Mouse (Mus musculus) liver, postnatal 0 days (tissue): ENCODE data around the gene Gm35315. TPM values are rescaled to one million over a fixed set of nuclear protein-coding genes. Genes with fewer than 3 reads are reported as not detected.

ENCODE experiments used
- ATAC-seq: fragments of 200-750 bp; cut with Nextera tagmentation; 2 replicates; pipeline ENCODE4 v1.8.0; 2017; ENCODE audit warnings: mild to moderate bottlenecking, moderate library complexity
- DNase-seq: peaks from one replicate; pipeline ENCODE4 v3.0.0-alpha.2; 2016
- H3K27ac ChIP-seq: fragments of 300-500 bp; sonication (generic); 2 replicates; pipeline ENCODE4 v1.5.1; 2014; ENCODE audit warnings: antibody characterized with exemption, moderate library complexity, mild to moderate bottlenecking, low read depth
- H3K27me3 ChIP-seq: fragments of 300-500 bp; sonication (generic); 2 replicates; pipeline ENCODE4 v1.6.1; 2014; ENCODE audit warnings: low read length, control low read depth, mixed read lengths; ENCODE audit not compliant: insufficient read depth
- H3K36me3 ChIP-seq: fragments of 300-500 bp; sonication (generic); replicated peaks from 2 replicates; pipeline ENCODE4 v1.6.1; 2014; ENCODE audit warnings: mild to moderate bottlenecking, control low read depth, low read length, moderate library complexity, mixed read lengths; ENCODE audit not compliant: insufficient read depth
- H3K4me1 ChIP-seq: fragments of 300-500 bp; sonication (generic); 2 replicates; pipeline ENCODE4 v1.6.1; 2014; ENCODE audit warnings: antibody characterized with exemption, mild to moderate bottlenecking, control low read depth; ENCODE audit not compliant: insufficient read depth
- H3K4me2 ChIP-seq: fragments of 300-500 bp; sonication (generic); 2 replicates; pipeline ENCODE4 v1.6.1; 2014; ENCODE audit warnings: low read depth, mild to moderate bottlenecking, low read length, moderate library complexity, mixed read lengths
- H3K4me3 ChIP-seq: fragments of 300-500 bp; sonication (generic); 2 replicates; pipeline ENCODE4 v1.5.1; 2014; ENCODE audit warnings: low read depth, low read length
- H3K9ac ChIP-seq: fragments of 300-500 bp; sonication (generic); replicated peaks from 2 replicates; pipeline ENCODE4 v1.6.1; 2014; ENCODE audit warnings: mild to moderate bottlenecking, moderate library complexity
- H3K9me3 ChIP-seq: fragments of 300-500 bp; sonication (generic); 2 replicates; pipeline ENCODE4 v1.6.1; 2016; ENCODE audit warnings: mild to moderate bottlenecking, control low read depth, low read length, mixed read lengths
- CTCF ChIP-seq: sonication (generic); IDR thresholded peaks from 2 replicates; pipeline ENCODE4 v1.5.1; 2016; ENCODE audit warnings: antibody characterized with exemption, low read depth
- EP300 ChIP-seq: IDR thresholded peaks from 2 replicates; pipeline ENCODE4 v1.6.1; 2016; ENCODE audit warnings: antibody characterized with exemption, low read depth, mild to moderate bottlenecking
- WGBS: fragments of 180-500 bp; shearing (Covaris S2); extraction: QIAGEN DNeasy Blood & Tissue Kit; methylation state at CpG from one replicate; pipeline ENCODE4 v1.1.7; 2014; ENCODE audit not compliant: insufficient replicate concordance; 5-methylcytosine and 5-hydroxymethylcytosine counted together
- polyA plus RNA-seq: library from polyadenylated mRNA; unstranded; fragments of >200 nt; fragmentation: Nextera tagmentation; extraction: Ambion mirVana; gene quantifications from 2 replicates; pipeline ENCODE4 v1.2.1, GENCODE M21; 2015

Gene Gm35315
- 0.47 and 0.51 TPM in 2 replicates for polyA plus RNA-seq

- DNase-seq (peak; percentile 85), ATAC-seq (peak; percentile 97)
- 1% methylated on average over 25 of the region's 25 CpGs for WGBS
- Histone ChIP-seq H3K27ac (peak within 1 kb of the TSS; percentile 81), H3K36me3 (no peaks in the 10 kb centered on the region), H3K27me3 (no peaks in the 10 kb centered on the region), H3K4me3 (peak within 1 kb of the TSS; percentile 44), H3K9ac (peak within 1 kb of the TSS; percentile 47), H3K9me3 (no peaks in the 10 kb centered on the region), H3K4me2 (peak within 1 kb of the TSS; percentile 66), H3K4me1 (0 out of 2 replicates have a peak, but pooled peaks cover 3% of the 10 kb centered on the region)
- TF ChIP-seq EP300 (no peak), CTCF (no peak)
Measured at GRCm38 (mm10) chr5:110094030-110094846, at the start of gene Gm35315. Gene Gm35315, minus strand, starts transcription at chr5:110094420.

DNA sequence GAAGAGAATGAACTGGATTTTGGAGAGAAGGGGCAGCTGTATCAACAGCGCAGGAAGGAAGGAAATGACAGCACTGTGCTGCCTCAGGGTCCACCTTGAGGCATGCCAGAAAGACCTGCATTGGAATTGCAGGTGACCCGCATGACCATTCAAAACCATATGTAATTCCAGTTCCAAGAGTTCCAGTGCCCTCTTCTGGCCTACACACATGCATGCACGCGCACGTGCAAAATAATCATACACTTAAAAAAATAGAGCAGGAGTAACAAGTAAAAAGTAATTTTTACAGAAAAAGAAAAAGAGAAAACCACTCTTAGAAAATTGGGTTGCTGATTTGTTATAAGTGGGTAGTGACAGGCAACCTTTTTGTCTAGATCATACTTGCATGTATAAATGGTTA is 48.8 kb upstream of the Gm35315 start:
- no peak for ATAC-seq
- WGBS = 84% methylated on average over 5 of the region's 5 CpGs
- no peak for DNase-seq
- TF ChIP-seq CTCF (peak; percentile 58), EP300 (no peak)
- Histone ChIP-seq H3K4me3 (no peak overlapping the region), H3K36me3 (peaks cover 57% of the 10 kb centered on the region), H3K9me3 (no peaks in the 10 kb centered on the region), H3K27ac (no peak overlapping the region), H3K27me3 (no peaks in the 10 kb centered on the region), H3K9ac (no peak overlapping the region), H3K4me2 (no peak overlapping the region), H3K4me1 (no peaks in the 10 kb centered on the region)

GRCm38 (mm10) chr5:110142309-110142708 is 48.1 kb upstream of the Gm35315 start:
- 67% methylated on average over 2 of the region's 2 CpGs for WGBS
- Histone ChIP-seq H3K9me3 (no peaks in the 10 kb centered on the region), H3K4me2 (no peak overlapping the region), H3K36me3 (peaks cover 53% of the 10 kb centered on the region), H3K4me1 (no peaks in the 10 kb centered on the region), H3K27me3 (no peaks in the 10 kb centered on the region), H3K9ac (no peak overlapping the region), H3K4me3 (no peak overlapping the region), H3K27ac (no peak overlapping the region)
- DNase-seq (no peak), ATAC-seq (no peak)
- TF ChIP-seq EP300 = no peak

DNA sequence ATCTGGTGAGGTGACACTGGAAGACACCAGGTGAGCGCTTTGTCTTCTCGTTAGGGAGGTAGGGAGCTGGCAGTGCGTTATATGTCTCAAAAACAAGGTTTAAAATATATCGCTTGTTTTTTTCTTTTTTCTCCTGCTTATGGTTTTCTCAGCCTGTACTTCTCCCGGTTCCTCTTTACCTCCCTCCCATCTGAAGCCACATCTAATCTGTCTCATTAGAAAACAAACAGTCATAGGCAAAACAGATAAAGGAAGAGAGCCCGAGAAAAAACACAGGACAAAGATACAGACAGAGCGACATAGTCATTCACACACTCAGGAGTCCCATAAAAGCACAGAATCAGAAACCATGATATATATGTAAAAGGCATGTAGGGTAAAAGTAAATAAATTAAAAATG is 46.2 kb upstream of the Gm35315 start:
- H3K4me3 ChIP-seq = no peak overlapping the region
- H3K9ac ChIP-seq = no peak overlapping the region
- no peak overlapping the region for H3K4me2 ChIP-seq
- WGBS = 84% methylated on average over 7 of the region's 7 CpGs
- no peak overlapping the region for H3K27ac ChIP-seq
- ATAC-seq = no peak
- H3K27me3 ChIP-seq = no peaks in the 10 kb centered on the region
- H3K4me1 ChIP-seq = peaks cover 2% of the 10 kb centered on the region; the same call in 1 of the 2 replicates
- peaks cover 36% of the 10 kb centered on the region for H3K36me3 ChIP-seq
- no peak for DNase-seq
- H3K9me3 ChIP-seq = no peaks in the 10 kb centered on the region
- TF ChIP-seq EP300 (no peak), CTCF (no peak)

DNA sequence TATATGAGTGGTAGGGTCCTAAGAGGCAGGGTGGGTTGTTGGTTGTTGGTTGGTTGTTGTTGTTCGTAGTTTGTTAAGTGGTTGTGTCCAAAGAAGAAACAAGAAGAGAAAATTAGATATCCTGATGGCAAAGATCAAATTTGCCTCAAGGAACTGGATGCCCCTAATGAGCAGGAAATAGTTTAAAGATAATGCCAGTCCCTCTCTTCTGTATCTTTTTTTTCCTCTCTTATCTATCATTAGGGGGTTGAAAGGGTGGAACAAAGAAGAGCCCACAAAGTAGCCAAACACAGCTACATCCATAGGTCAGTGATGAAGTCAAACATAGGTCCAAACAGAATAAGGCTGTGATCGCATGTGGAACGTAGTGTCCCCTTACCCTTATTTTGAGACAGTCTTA is 45.1 kb upstream of the Gm35315 start:
- H3K9ac ChIP-seq = no peak overlapping the region
- DNase-seq (no peak), ATAC-seq (no peak)
- no peaks in the 10 kb centered on the region for H3K9me3 ChIP-seq
- TF ChIP-seq EP300 = no peak
- TF ChIP-seq CTCF = no peak
- no peak overlapping the region for H3K4me3 ChIP-seq
- H3K4me1 ChIP-seq = peaks cover 2% of the 10 kb centered on the region; the same call in 1 of the 2 replicates
- no peaks in the 10 kb centered on the region for H3K27me3 ChIP-seq
- 84% methylated on average over 3 of the region's 3 CpGs for WGBS
- no peak overlapping the region for H3K4me2 ChIP-seq
- peaks cover 26% of the 10 kb centered on the region for H3K36me3 ChIP-seq
- H3K27ac ChIP-seq = no peak overlapping the region

DNA sequence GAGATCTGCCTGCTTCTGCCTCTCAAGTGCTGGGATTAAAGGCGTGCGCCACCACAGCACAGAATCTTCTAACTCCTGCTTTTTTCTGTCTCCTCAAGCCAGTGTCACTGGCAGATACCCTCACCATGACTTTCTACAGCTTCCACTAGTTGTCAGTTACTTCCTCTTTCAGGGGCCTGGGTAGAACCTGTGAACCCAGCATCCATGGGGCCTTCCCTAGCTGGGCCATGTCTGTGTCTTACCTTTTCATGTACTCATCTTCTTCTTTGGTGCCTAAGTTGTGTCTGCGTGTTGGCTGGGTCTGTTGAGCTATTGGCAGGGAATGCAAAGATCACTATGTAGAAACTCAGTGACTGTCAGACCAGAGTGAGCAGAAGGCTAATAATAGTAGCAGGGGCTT is 43.6 kb upstream of the Gm35315 start:
- Histone ChIP-seq H3K4me2 (no peak overlapping the region), H3K27me3 (no peaks in the 10 kb centered on the region), H3K4me1 (peaks cover 2% of the 10 kb centered on the region; the same call in 1 of the 2 replicates), H3K4me3 (no peak overlapping the region), H3K9me3 (peaks cover 6% of the 10 kb centered on the region; the same call in 1 of the 2 replicates), H3K9ac (no peak overlapping the region), H3K27ac (no peak overlapping the region), H3K36me3 (peaks cover 16% of the 10 kb centered on the region)
- 94% methylated on average over 3 of the region's 3 CpGs for WGBS
- TF ChIP-seq CTCF (no peak), EP300 (no peak)
- DNase-seq (no peak), ATAC-seq (no peak)
